Mouse (Mus musculus) thymus, postnatal 14 days (tissue): Measurements from ENCODE around the gene Uck1.
"Not testable (repeated sequence)": the region's sequence is repeated elsewhere in the genome, so short reads cannot be mapped to it uniquely, and the experiment has no call there.

Experiments used
- DNase-seq: peaks from one replicate; pipeline ENCODE4 v3.0.0; 2021

The Uck1 gene

GRCm38 (mm10) chr2:32259657-32260417, at the start of gene Uck1:
Uck1 (minus strand) TSS chr2:32260159.
- peak; percentile 91 for DNase-seq

- DNase-seq, result no peak
Observed at GRCm38 (mm10) chr2:32308870-32309568, 49.1 kb upstream of the Uck1 start.

DNA sequence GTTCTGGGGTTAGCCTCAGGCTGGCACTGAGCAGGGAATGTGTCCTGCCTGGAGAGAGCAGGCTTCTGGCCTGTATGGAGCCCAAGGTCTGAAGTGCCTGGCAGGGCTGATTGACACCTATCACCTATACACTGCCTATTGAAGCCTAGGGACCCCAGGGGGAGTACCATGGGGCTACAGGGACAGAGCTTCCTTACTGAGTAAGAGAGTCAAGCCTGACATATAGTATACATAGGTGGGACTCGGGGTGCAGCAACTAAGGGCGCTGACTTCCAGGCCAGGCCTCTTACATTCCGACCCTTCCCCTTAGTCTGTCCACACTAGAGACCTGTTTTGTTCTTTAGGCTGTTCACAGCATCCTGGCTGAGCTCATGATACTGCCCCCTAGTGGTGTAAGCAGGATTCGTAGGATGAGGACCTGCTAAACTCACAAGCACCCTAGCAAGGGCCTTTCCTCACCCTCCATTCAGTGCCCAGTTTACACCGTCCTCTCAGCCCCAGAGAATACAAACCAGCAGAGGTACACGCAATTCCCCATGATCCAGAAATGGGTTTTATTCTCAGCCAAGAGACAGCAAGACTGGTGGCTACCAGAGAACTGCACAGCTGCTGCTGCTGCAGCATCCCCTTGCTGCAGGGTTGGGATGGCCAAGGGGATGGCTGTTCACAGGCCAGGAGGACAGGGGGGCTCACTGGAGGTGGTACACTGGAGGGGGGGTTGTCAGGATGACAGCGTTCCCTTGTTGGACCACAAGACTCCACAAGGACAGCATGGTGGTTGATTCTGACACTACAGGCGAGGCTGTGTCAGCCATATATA, 48.2 kb upstream of the Uck1 start:
- DNase-seq, result peak; percentile 66

DNA sequence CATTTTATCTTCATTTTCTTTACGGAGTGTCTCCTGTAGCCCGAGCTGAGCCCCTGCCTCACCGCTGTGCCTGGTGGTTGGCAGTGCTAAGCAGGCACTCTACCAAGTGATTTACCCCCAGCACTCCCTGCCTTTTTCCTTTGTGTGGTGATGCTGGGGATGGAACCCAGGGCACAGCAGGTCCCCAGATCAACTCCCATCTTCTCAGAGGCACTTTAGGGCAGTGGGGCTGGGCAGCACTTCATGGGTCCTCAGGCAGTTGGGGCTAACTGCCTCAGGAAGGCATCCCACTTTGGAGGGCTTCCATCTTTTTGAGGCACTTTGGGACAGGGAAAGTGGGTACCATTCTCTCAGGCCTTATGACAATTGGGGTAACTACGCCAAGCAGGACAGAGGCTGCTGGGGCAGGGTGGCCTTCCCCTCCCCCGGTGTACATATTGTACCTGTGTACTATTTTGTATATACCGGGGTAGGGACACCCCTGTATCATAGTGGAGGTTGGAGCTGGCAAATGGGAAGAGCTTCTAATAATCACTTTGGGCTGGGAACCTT, 47.4 kb upstream of the Uck1 start:
- DNase-seq, result no peak

- DNase-seq, result no peak
Observed at GRCm38 (mm10) chr2:32306176-32306575, 46.2 kb upstream of the Uck1 start.

DNA sequence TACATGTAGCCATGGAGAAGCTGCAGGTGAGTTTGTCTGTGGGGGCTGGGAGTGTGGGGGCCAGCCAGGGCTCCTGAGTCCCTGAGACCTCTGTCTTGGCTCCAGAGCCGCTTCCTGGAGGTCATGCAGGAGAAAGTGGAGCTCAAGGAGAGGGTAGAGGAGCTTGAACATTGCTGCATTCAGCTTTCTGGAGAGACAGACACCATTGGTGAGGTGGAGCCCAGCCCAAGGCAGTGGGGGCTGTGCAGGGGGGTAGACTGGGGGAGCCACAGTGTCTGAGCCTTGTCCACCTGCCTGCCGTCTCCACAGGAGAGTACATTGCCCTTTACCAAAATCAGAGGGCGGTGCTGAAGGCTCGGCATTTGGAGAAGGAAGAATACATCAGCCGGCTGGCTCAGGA, 45.7 kb upstream of the Uck1 start:
- no peak for DNase-seq

- DNase-seq, result peak; percentile 73
Observed at GRCm38 (mm10) chr2:32304145-32304832, 44.3 kb upstream of the Uck1 start.

- DNase-seq, result no peak
Observed at GRCm38 (mm10) chr2:32302952-32303351, 43.0 kb upstream of the Uck1 start.

DNA sequence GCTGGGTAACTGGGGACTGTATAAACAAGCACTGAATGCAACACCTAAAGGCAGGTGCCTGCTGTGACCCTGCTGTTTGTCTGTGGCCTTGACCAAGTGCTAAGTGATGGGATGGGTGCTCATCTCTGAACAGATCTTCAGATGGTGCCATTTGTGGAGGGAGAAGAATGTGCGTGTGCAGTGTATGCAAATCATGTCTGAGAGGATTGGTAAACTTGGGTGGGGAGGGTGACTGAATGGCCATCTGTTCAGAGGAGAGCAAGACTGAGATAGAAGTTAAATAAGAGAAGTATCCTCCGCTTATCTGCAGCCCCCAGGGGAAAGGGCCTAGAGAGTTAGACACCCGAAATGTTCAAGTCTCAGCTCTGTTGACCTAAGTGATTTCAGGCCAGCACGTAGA, 39.5 kb upstream of the Uck1 start:
- no peak for DNase-seq

- DNase-seq, result not testable (repeated sequence)
Observed at GRCm38 (mm10) chr2:32295842-32296241, 35.9 kb upstream of the Uck1 start.

DNA sequence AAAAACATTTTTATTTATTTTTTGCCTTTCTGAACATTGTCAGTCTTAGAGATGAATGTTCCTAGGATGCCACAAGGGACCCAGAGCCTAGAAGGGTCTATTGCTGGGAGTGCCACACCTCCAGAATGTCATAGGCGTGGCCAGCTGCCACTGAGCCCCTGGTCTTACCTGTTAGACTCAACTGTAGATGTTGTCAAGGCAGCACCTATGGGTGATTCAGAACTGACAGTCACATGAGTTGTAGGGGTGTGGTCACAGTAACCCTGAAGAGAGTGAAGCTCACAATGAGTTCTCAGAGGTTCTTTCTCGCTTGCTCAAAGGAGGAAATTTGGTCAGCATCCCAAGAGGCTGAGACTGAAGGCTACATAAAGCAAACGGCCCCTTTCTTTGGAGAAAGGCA, 35.3 kb upstream of the Uck1 start:
- DNase-seq, result no peak

DNA sequence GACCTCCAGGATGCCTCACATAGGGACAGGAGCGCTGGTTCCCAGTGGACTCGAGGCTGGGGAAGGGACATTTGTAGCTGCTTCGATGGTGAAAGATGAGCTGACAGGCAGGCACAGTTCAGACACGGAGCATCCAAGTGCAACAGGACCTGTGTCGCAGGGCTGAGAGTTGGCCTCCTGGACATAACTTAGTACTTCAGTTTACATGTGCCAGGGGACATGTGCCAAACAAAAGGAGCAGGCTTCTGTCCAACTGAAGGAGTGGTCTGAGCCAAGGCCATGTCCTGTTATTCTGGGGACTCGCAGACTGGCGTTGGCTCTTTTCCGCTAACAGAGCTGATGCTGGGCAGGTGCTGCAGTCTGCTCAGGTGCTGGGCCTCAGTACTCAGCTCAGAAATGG, 34.4 kb upstream of the Uck1 start:
- no peak for DNase-seq

GRCm38 (mm10) chr2:32289578-32289977, 29.6 kb upstream of the Uck1 start:
- DNase-seq, result peak; percentile 50

DNA sequence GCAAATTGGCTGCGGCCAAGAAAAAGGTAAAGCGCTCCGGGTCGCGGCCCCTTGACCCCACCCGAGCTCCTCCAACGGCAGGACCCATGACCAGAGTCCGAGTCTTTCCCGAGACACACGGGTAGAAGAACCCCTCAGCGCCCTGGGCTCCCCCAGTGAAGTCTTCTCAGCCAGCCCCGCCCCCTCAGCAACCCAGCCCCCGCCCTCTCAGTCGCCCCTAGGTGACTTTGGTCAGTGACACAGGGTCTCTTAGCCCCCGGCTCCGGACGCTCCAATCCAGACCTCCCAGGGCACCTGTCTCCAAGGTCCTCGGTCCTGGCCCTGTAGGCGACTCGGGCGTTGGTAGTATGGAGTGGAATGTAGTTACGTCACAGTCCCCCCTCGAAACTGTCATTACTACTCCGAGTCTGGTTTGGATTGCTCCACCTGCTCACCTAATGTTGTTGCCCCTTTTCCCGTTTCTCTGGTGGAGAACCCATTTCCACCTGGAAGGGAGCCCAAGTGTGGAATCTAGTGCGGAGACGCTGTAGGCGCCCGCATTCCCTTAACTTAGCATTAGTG, 28.5 kb upstream of the Uck1 start:
- DNase-seq, result no peak

DNA sequence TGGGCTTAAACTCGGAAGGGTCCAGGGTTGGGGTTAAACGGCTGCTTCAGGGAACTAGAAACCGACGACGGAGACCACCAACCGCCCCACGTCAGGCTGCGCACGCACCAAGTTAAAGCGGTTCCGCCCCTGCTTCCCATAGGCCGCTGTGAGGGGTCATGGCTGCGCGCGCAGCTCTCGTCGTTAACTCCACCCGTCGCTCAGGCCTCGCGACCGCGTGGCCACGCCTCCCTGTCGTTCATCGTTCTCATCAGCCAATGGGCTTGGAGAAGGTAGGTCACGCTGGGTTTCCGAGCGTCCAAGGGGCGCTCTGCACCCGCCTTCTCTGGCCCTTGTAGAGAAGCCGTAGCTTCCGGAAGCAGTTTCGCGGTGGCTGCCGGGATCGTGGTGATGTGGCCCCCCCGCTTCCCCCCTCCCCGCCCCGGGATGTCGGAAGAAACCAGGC, 28.0 kb upstream of the Uck1 start, which contains the start of gene Swi5:
TSS of gene Swi5 (minus strand) at position 153 of the 445 bp plus-strand sequence.
- peak; percentile 99 for DNase-seq

DNA sequence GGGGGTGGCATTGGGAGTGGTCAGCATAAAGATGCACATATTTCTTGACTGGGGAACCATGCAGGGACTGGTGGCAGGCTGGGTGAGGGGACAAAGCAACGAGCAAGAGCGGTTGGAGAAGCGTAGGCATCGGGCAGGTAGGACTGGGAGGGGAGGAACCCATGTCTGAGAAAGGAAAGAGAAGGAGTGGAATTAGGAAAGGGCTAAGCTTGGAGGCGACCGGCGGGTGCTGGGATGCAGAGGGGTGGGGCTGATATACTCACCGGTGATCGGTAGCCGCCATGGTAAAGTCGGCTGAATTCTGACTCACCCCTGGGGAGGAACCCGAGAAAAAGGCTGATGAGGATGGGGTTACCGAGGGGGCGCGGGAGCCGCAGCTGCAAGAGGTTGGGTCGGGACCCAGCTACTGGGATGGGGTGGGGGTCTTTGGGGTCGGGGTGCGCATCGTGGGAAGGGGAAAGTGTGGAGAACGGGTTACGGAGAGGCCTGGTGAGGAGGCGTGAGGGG, 27.4 kb upstream of the Uck1 start, which contains the start of gene Golga2:
TSS of gene Golga2 (plus strand) at position 51 of the 507 bp plus-strand sequence.
- DNase-seq, result no peak

DNA sequence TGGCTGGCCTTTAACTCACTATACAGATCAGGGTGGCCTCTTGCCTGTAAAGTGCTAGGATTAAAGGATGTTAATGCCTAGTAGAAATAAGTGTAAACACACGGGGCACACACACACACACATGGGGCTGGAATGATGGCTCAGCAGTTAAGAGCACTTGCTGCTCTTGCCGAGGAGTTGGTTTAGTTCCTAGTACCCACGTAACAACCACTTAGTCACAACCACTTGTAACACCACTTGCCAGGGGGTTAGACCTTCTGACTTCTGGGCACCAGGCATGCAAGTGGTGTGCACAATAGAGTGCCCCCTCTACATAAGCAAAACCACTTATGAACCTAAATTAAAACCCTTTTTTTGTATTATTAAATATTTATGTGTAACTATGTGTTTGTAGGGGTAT, 24.0 kb upstream of the Uck1 start:
- no peak for DNase-seq

DNA sequence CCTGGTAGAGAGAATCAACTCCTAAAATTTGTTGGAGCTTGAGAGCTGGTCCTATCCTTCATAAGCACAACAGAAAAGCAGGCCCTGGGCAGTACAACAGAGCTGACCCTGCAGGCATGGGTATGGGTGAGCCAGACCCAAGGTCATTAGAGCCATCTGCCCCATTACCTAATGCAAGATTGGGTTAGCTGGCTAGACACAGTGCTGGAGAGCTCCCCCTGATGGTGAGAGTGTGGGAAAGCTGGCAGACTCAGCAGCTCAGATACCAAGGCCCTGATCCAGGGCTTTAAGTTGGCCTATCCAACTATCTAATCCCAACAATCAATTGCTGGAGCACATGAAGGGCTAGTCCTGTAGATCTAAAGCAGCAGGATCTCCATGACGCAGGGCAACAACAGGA, 22.8 kb upstream of the Uck1 start:
- DNase-seq, result peak; percentile 64

- DNase-seq, result no peak
Observed at GRCm38 (mm10) chr2:32282289-32282688, 22.3 kb upstream of the Uck1 start.

- no peak for DNase-seq
Observed at GRCm38 (mm10) chr2:32275823-32276222, 15.9 kb upstream of the Uck1 start.

GRCm38 (mm10) chr2:32260635-32261034, 676 bp upstream of the Uck1 start:
- peak; percentile 79 for DNase-seq
